Mouse (Mus musculus) hindbrain, embryonic 13.5 days (tissue): ENCODE results near the gene Zfhx3. TPM values are rescaled to one million over a fixed set of nuclear protein-coding genes. Genes with fewer than 3 reads are reported as not detected.

Experiments
- ATAC-seq: fragments of 200-750 bp; cut with Nextera tagmentation; 2 replicates; pipeline ENCODE4 v1.8.0; 2017; ENCODE audit warnings: moderate TSS enrichment; ENCODE audit not compliant: low FRiP score
- H3K27ac ChIP-seq: fragments of 300-500 bp; sonication (generic); 2 replicates; pipeline ENCODE4 v1.5.1; 2015; ENCODE audit warnings: inconsistent platforms, mild to moderate bottlenecking, moderate library complexity
- H3K27me3 ChIP-seq: fragments of 300-500 bp; sonication (generic); 2 replicates; pipeline ENCODE4 v1.6.1; 2015; ENCODE audit warnings: mild to moderate bottlenecking, inconsistent platforms
- H3K36me3 ChIP-seq: fragments of 300-500 bp; sonication (generic); 2 replicates; pipeline ENCODE4 v1.6.1; 2015; ENCODE audit warnings: mild to moderate bottlenecking, inconsistent platforms
- H3K4me1 ChIP-seq: fragments of 300-500 bp; sonication (generic); replicated peaks from 2 replicates; pipeline ENCODE4 v1.6.1; 2015; ENCODE audit warnings: inconsistent platforms
- H3K4me2 ChIP-seq: fragments of 300-500 bp; sonication (generic); 2 replicates; pipeline ENCODE4 v1.6.1; 2015; ENCODE audit warnings: inconsistent platforms, mild to moderate bottlenecking, moderate library complexity
- H3K4me3 ChIP-seq: fragments of 300-500 bp; sonication (generic); 2 replicates; pipeline ENCODE4 v1.5.1; 2015; ENCODE audit warnings: mild to moderate bottlenecking, inconsistent platforms
- H3K9ac ChIP-seq: fragments of 300-500 bp; sonication (generic); 2 replicates; pipeline ENCODE4 v1.6.1; 2015; ENCODE audit warnings: mild to moderate bottlenecking, inconsistent platforms
- H3K9me3 ChIP-seq: fragments of 300-500 bp; sonication (generic); 2 replicates; pipeline ENCODE4 v1.6.1; 2016; ENCODE audit warnings: inconsistent platforms
- WGBS: fragments of 180-500 bp; shearing (Covaris S2); methylation state at CpG from one replicate; pipeline ENCODE4 v1.1.7; 2015; 5-methylcytosine and 5-hydroxymethylcytosine counted together
- polyA plus RNA-seq: library from polyadenylated mRNA; unstranded; fragments of >200 nt; fragmentation: Nextera tagmentation; extraction: Ambion mirVana; gene quantifications from 2 replicates; pipeline ENCODE4 v1.2.1, GENCODE M21; 2015

Zfhx3 gene
- polyA plus RNA-seq, 1 experiment from 2014 or later: 36.9 TPM

DNA sequence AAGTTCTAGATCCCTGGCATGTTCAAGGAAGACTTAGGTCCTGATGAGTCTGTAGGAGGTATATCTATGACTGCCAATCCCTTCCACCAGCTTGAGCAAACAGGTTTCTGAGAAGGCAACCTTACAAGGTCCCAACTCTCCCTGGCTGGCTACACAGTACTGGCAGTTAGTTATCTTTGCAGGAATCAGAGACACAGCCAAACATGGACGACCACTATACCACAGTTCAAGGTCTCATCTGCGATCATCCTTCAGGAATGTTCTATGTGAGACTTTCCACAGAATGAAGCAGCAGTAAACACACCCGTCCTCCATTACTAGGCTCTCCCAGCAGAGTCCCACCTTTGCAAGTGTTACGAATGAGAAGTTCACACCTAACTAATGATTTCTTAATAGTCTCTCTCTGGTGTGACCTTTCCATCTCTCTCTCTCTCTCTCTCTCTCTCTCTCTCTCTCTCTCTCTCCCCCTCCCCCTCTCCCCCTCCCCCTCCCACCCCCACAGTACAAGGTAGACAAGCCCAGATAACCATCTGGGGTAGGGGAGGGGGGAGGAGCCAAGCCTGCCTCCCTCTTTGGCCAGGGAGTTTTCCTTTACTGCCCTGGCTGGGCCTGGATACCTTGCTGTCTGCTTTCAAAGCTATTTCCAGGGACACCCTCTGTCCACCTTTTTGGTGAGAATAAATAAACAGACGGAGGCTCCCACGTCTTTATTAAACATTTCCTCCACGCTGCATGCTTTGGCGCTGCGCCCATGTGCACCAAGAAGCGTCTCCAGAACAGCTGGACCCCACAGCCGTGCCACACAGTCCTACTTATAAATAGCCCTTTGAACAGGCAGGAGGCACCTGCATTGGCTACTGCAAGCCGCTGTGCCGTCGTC lies 748.4 kb downstream of the Zfhx3 start:
- H3K4me3 ChIP-seq: peak overlapping the region; percentile 25; the same call in 1 of the 2 replicates
- H3K4me2 ChIP-seq: peak overlapping the region; percentile 52
- peaks cover 43% of the 10 kb centered on the region for H3K4me1 ChIP-seq
- peak overlapping the region; percentile 63 for H3K9ac ChIP-seq
- peaks cover 49% of the 10 kb centered on the region for H3K27me3 ChIP-seq
- H3K27ac ChIP-seq: peak overlapping the region; percentile 91
- no peaks in the 10 kb centered on the region for H3K9me3 ChIP-seq
- peak; percentile 56; the same call in 1 of the 2 replicates for ATAC-seq
- 27% methylated on average over 14 of the region's 14 CpGs for WGBS
- no peaks in the 10 kb centered on the region for H3K36me3 ChIP-seq

DNA sequence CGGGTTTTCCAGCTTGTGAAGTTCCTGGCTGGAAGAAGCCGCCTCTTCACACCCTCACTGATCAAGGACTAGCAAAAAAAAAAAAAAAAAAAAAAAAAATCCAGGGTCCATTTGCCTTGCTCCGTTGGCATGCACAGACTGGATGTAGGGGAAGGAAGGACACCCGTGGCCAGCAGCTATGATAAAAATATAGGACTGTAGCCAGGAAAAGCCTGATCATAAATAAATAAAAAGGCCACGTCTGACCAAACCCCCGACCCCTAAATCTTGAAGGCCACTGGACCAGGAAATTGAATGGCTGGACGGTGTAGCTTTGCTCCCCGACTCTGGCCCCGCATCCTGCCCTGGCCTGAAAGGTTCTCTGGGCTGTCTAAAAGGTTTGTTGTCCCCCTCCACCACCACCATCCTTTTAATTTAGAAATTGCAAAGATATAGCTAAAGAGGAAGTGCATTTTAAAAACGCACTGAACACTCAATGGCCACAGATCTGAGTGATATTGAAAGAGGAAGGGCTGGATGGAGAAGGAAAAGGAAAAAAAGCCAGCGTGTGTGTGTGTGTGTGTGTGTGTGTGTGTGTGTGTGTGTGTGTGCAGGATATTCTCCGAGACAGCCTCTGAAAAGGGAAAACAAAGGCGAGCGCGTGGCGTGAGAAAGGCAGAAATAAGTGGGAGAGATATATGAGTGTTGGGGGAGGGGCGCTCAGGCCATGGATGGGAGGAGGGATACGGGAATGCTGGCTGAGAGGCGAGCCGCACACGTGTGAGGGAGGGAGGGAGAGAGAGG lies 749.2 kb downstream of the Zfhx3 start:
- Histone ChIP-seq H3K4me2 (peak overlapping the region; percentile 52), H3K4me3 (peak overlapping the region; percentile 25), H3K36me3 (no peaks in the 10 kb centered on the region), H3K9me3 (no peaks in the 10 kb centered on the region), H3K27me3 (peaks cover 54% of the 10 kb centered on the region), H3K9ac (peak overlapping the region; percentile 63), H3K27ac (peak overlapping the region; percentile 91), H3K4me1 (peaks cover 51% of the 10 kb centered on the region)
- peak; percentile 67 for ATAC-seq
- 4% methylated on average over 21 of the region's 21 CpGs for WGBS

DNA sequence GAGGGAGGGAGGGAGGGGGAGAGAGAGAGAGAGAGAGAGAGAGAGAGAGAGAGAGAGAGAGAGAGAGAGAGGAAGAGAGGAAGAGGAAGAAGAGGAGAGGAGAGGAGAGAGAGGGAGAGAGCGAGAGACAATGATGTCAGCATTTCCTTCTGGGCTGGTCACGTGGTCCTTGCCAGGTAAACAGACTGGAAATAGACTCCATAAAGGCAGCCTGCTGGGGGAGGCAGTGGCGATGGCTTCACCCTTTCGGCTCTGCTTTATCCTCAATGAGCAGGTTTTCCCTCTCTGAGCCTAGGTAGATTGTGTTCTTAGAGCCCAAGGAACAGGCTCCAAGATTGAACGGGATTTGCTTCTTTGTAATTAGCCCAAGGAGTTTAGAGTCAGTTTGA lies 749.8 kb downstream of the Zfhx3 start:
- peak overlapping the region; percentile 25; the same call in 1 of the 2 replicates for H3K4me3 ChIP-seq
- H3K9me3 ChIP-seq: no peaks in the 10 kb centered on the region
- 4% methylated on average over 5 of the region's 5 CpGs for WGBS
- no peak overlapping the region; the same call in 1 of the 2 replicates for H3K9ac ChIP-seq
- peak overlapping the region; percentile 52 for H3K4me2 ChIP-seq
- ATAC-seq: peak; percentile 67; the same call in 1 of the 2 replicates
- H3K27ac ChIP-seq: peak overlapping the region; percentile 91
- H3K36me3 ChIP-seq: no peaks in the 10 kb centered on the region
- H3K27me3 ChIP-seq: peaks cover 54% of the 10 kb centered on the region
- peaks cover 53% of the 10 kb centered on the region for H3K4me1 ChIP-seq

DNA sequence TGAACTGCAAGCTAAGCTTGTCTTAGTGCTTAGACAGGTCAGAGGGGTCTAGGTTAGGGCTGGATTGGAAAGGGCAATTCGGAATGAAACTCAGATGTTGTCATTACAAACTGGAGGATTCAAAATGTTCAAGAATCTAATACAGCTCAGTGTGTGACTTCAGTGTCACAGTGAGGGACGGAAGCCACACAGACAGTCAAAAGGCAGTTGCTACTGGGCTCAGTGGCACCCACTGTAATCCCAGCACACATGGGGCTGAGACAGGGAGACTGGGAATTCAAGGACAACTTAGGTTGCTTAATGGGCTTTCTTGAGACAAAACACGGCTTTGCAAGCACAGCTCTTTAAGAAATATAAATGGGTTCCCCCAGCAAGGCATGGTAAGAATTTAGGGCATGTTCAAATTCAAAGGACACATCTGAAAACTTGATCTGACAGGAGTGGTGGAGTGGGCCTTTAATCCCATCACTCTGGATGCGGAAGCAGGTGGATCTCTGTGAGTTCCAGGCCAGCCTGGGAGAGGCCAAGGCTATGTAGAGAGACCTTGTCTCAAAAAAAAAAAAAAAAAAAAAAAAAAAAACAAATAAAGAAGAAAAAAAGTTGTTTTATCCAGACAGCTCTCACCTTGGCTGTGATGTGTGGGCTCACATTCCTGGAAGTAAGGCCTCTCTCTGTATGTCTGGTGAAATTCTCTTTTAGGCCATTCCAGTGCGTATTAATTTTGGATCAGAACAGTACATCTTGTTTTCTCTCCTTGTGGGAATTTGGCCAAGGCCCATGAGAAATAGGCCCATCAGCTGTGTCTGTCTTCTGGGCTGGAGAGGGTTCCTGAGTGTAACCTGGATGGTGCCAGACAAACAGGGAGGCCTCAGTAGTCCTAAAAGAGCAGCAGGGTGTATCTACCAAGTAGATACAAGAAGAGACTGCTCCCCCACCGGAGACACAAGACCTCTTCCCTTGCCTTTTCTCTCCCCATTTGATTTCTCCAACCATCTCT lies 750.5 kb downstream of the Zfhx3 start:
- peak overlapping the region; percentile 91 for H3K27ac ChIP-seq
- H3K4me2 ChIP-seq: peak overlapping the region; percentile 52
- no peak overlapping the region; the same call in 1 of the 2 replicates for H3K9ac ChIP-seq
- 67% methylated on average over 6 of the region's 6 CpGs for WGBS
- peaks cover 60% of the 10 kb centered on the region for H3K4me1 ChIP-seq
- no peak overlapping the region for H3K4me3 ChIP-seq
- peaks cover 60% of the 10 kb centered on the region for H3K27me3 ChIP-seq
- ATAC-seq: no peak
- no peaks in the 10 kb centered on the region for H3K9me3 ChIP-seq
- no peaks in the 10 kb centered on the region for H3K36me3 ChIP-seq

DNA sequence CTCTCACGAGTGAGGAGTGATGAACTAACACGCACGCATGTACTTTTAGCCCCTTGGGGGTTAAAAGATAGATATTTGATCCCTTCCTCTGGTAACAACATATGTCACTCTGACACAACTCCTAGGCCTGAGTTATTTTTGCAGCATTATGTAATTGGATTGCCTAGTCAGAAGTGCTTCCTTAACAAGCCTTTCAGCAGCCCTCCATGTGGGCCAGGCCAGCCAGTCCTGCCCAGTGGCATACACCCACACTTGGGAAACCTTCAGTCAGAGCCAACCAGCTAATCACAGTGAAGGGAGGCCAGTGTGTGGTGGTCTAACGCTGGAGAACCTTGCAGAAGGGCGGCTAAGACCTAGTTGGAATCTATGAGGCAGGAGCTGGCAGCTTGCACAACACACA lies 751.4 kb downstream of the Zfhx3 start:
- H3K9me3 ChIP-seq: no peaks in the 10 kb centered on the region
- no peak for ATAC-seq
- 69% methylated on average over 5 of the region's 5 CpGs for WGBS
- H3K4me3 ChIP-seq: no peak overlapping the region
- 0 out of 2 replicates have a peak overlapping the region, but pooled peaks have one; percentile 44 for H3K27ac ChIP-seq
- peaks cover 64% of the 10 kb centered on the region for H3K4me1 ChIP-seq
- peaks cover 67% of the 10 kb centered on the region for H3K27me3 ChIP-seq
- H3K9ac ChIP-seq: no peak overlapping the region
- H3K36me3 ChIP-seq: no peaks in the 10 kb centered on the region
- H3K4me2 ChIP-seq: no peak overlapping the region

DNA sequence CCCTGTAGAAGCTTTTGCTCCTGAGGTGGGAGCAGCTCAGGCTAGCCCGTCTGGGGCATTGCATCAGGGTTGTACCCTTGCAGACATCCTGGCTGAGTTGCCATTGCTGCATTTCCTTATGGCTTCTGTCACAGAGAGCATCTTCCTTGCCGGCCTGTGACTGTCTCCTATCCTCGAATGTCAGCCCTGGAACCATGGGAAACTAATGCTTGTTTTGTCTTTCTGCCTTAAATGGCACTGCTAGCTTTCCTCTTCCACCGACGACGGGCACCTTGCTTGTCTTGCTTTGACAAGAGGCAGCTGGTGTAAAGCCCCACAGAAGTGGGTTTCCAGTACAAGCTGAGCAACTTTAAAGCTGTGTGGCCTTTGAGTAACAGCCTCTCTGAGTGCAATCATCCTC lies 752.1 kb downstream of the Zfhx3 start:
- no peaks in the 10 kb centered on the region for H3K9me3 ChIP-seq
- H3K27me3 ChIP-seq: peaks cover 74% of the 10 kb centered on the region
- ATAC-seq: no peak
- H3K4me3 ChIP-seq: no peak overlapping the region
- H3K4me2 ChIP-seq: no peak overlapping the region
- H3K9ac ChIP-seq: no peak overlapping the region
- H3K36me3 ChIP-seq: no peaks in the 10 kb centered on the region
- peaks cover 66% of the 10 kb centered on the region for H3K4me1 ChIP-seq
- WGBS: 44% methylated on average over 6 of the region's 6 CpGs
- H3K27ac ChIP-seq: 0 out of 2 replicates have a peak overlapping the region, but pooled peaks have one; percentile 2

DNA sequence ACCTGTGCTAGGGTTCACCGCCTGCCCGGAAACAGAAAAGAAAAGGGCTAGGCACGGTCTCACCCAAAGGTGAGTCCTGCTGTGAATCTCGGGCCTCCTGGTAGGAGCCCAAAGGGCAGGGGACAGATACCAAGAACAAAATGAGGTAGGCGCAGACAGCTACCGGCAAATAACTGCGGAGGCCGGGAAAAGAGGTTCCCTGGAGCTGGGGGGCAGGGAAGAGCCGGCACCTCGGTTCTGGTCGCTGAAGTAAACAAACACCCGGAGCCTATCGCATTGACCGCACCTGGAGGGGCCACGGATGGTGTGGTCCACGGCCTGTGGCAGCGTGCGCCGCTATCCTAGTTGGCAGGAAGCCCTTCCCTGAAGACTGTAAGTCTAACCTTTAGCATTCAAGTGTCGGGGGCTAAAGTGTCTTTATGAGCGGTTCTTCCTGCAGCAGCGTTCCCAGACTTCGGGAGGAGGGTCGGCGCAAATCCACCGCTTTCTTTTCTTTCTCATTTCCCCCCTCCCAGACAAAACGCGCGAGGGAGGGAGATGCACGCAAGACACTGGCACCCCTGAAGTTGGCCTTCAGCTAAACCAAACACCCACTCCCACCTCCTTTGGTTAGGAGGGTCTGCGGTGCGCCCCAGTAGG lies 752.9 kb downstream of the Zfhx3 start:
- H3K4me2 ChIP-seq: peak overlapping the region; percentile 51
- no peaks in the 10 kb centered on the region for H3K36me3 ChIP-seq
- ATAC-seq: no peak
- WGBS: 5% methylated on average over 32 of the region's 32 CpGs
- H3K4me1 ChIP-seq: peaks cover 72% of the 10 kb centered on the region
- peak overlapping the region; percentile 86 for H3K27ac ChIP-seq
- peaks cover 75% of the 10 kb centered on the region for H3K27me3 ChIP-seq
- no peaks in the 10 kb centered on the region for H3K9me3 ChIP-seq
- H3K9ac ChIP-seq: peak overlapping the region; percentile 70
- H3K4me3 ChIP-seq: peak overlapping the region; percentile 29

DNA sequence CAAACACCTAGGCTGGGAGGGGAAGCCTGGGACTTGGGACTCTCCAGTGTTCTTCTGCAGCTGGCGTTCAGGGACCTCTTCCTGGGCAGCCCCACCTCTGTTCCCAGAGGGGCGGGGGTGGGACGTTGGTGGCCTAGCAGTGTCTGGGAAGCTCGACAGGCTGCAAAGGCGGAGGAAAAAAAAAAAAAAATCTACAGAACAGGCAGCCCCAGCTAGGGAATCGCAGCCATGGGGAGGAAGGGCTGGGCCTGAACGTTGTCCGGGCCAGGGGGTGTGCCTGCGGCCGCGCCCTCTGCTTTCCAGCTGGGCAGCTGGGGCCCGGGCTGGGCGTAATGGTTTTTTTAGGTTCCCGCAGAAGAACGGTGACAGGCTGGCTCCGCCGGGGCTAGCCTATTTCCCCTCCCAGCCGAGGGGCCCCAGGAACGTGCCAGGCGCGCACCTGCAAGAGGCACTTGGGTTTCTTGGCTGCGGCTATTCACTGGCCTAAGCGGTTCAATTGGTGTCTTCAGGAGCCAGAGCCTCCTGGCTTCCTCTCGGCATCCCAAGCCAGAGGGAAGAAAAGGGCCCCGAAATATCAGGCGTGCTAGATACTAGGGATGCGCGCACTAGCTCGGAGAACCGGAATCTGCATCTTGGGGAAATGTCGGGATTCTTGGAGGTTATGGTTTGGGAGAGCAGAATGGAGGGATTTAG lies 753.6 kb downstream of the Zfhx3 start:
- peaks cover 64% of the 10 kb centered on the region for H3K4me1 ChIP-seq
- no peak for ATAC-seq
- H3K27me3 ChIP-seq: peaks cover 74% of the 10 kb centered on the region
- peak overlapping the region; percentile 51 for H3K4me2 ChIP-seq
- 1% methylated on average over 30 of the region's 31 CpGs for WGBS
- peak overlapping the region; percentile 86 for H3K27ac ChIP-seq
- H3K9ac ChIP-seq: peak overlapping the region; percentile 70
- H3K4me3 ChIP-seq: peak overlapping the region; percentile 29
- no peaks in the 10 kb centered on the region for H3K9me3 ChIP-seq
- H3K36me3 ChIP-seq: no peaks in the 10 kb centered on the region

DNA sequence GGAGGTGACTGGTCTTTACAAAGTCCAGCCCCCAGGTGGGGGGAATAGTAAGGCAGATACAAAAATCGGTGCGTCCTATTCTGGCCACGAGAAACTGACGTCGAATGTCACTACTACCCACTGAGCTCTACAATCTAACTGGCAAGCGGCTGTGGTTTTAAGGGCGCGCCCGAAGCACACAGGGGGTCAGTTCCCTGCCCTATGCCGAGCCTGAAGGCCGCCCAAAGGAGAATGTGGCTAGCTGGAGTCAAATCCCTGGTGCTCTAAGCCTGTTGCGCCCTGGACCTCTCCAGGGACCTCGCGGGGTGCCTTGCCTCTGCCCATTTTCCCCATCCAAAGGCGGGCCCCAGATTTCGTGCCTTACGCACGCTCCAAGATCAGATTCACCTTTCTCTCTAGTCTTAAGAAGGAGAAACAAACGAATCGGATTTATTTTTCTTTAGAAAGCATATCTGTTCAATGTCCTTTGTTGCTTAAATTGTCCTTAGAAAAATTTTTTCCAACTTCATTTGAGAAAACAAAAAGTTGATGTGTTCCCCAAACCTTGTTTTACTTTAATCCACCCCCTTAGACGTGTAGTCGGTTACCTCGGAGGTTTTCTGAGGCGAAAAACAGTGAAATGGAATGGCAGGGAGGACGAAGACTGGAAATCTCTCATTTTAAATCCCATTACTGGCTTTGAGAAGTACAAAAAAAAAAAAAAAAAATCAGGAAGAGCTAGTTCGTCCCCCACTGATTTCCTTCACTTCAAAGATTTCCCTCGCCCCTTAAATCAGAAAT lies 754.4 kb downstream of the Zfhx3 start:
- H3K27me3 ChIP-seq: peaks cover 80% of the 10 kb centered on the region
- H3K9ac ChIP-seq: peak overlapping the region; percentile 70
- H3K36me3 ChIP-seq: no peaks in the 10 kb centered on the region
- ATAC-seq: no peak
- peak overlapping the region; percentile 29; the same call in 1 of the 2 replicates for H3K4me3 ChIP-seq
- peak overlapping the region; percentile 51 for H3K4me2 ChIP-seq
- H3K4me1 ChIP-seq: peaks cover 57% of the 10 kb centered on the region
- WGBS: 3% methylated on average over 27 of the region's 27 CpGs
- no peaks in the 10 kb centered on the region for H3K9me3 ChIP-seq
- peak overlapping the region; percentile 86 for H3K27ac ChIP-seq

DNA sequence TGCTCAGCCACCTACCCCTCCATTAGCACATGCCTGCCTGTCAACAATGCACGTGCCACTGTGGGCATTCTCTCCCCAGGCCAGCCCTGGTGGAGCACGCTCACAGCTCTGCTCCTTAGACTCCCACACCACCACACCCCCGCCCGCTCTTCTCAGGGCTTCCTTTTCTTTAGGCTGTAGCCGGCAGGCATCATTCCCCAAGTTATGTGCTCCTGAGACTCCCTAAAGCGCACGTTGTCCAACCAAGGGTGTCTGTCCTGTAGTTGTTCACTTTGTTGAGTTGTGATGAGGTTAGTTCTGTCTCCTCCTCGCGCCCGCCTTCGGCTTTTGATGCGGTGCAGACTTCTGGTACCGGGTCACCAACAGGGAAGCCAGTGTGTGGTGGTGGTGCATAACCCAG lies 755.1 kb downstream of the Zfhx3 start:
- peak overlapping the region; percentile 40 for H3K4me2 ChIP-seq
- WGBS: 1% methylated on average over 13 of the region's 13 CpGs
- H3K4me1 ChIP-seq: peaks cover 51% of the 10 kb centered on the region
- H3K27ac ChIP-seq: peak overlapping the region; percentile 77
- ATAC-seq: no peak
- peak overlapping the region; percentile 60 for H3K9ac ChIP-seq
- H3K27me3 ChIP-seq: peaks cover 83% of the 10 kb centered on the region
- H3K9me3 ChIP-seq: no peaks in the 10 kb centered on the region
- H3K36me3 ChIP-seq: no peaks in the 10 kb centered on the region
- H3K4me3 ChIP-seq: peak overlapping the region; percentile 8; the same call in 1 of the 2 replicates
